Mouse (Mus musculus): ENCODE measurements around the gene Fubp3. TPM values are rescaled to one million over a fixed set of nuclear protein-coding genes. Genes with fewer than 3 reads are reported as not detected.

Fubp3 gene
- total and polyA plus RNA-seq, 2 experiments from 2014 or later = 19.3 to 28.4 TPM

DNA sequence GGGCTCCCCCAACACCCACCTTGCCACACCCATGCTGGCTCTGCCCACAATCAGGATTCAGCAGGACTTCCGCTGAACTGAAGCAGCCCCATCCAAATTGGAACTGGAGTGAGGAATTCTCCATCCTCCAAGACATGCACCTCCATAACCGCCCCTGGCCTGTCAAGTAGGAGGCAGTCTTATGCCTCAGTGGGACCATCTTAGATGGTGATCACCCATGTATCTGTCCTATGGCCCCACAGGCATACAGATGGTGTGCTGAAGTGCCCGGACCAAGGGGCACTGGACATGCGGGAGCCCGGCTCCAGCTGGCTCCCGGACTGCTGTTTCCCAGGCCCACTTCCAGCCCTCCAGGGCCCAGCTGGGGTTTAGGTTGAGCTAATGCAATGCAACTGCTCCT is 46.8 kb downstream of the Fubp3 start:
- DNase-seq (ENCODE audit: low spot score) = no peak
- H3K36me3 ChIP-seq (replicated peaks; ENCODE audit: control insufficient read depth, insufficient read depth, low read length) = peaks cover 28% of the 10 kb centered on the region
- 92% methylated on average over 6 of the region's 6 CpGs for WGBS
- no peaks in the 10 kb centered on the region for H3K4me1 ChIP-seq (ENCODE audit: control insufficient read depth, insufficient read depth)
- TF ChIP-seq EP300 (IDR thresholded peaks at IDR 0.05; ENCODE audit: low read depth) = no peak
- no peak for TF ChIP-seq CTCF (IDR thresholded peaks at IDR 0.05; ENCODE audit: low read depth)
- H3K27ac ChIP-seq (ENCODE audit: low read depth) = no peak overlapping the region
- H3K27me3 ChIP-seq (ENCODE audit: control insufficient read depth, insufficient read depth, low read length) = no peaks in the 10 kb centered on the region
- no peak overlapping the region for H3K4me2 ChIP-seq (ENCODE audit: low read depth, low read length)
- no peaks in the 10 kb centered on the region for H3K9me3 ChIP-seq (replicated peaks; ENCODE audit: control insufficient read depth, low read length)
- no peak overlapping the region for H3K4me3 ChIP-seq (ENCODE audit: low read depth, low read length)
- no peak for ATAC-seq (ENCODE audit: insufficient read depth, low read depth)
- H3K9ac ChIP-seq (replicated peaks; ENCODE audit: low read depth, low read length) = no peak overlapping the region

DNA sequence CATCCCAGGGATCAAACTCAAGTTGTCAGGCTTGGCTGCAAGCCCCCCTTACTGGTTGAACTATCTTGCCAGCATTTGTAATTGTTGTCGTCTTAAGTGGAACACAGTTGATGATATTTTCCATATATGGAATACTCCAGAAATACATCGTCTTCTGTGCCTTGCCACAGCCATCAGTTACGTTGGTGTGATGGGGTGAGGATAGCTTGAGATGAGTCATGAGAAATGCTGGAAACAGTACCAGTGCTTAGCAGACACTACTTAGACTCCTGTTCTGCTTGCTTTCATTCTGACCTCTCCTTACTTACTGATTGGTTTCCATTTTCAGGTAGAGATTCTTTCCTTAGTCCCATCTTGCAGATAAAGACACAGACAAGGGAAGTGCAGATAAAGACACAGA is 61.1 kb downstream of the Fubp3 start:
- WGBS = 25% methylated on average over 3 of the region's 3 CpGs
- H3K9me3 ChIP-seq (replicated peaks; ENCODE audit: control insufficient read depth, low read length) = no peaks in the 10 kb centered on the region
- H3K27ac ChIP-seq (ENCODE audit: low read depth) = no peak overlapping the region
- H3K4me3 ChIP-seq (ENCODE audit: low read depth, low read length) = no peak overlapping the region
- H3K27me3 ChIP-seq (ENCODE audit: control insufficient read depth, insufficient read depth, low read length) = peaks cover 83% of the 10 kb centered on the region
- no peak for ATAC-seq (ENCODE audit: insufficient read depth, low read depth)
- DNase-seq (ENCODE audit: low spot score) = no peak
- H3K36me3 ChIP-seq (replicated peaks; ENCODE audit: control insufficient read depth, insufficient read depth, low read length) = no peaks in the 10 kb centered on the region
- no peaks in the 10 kb centered on the region for H3K4me1 ChIP-seq (ENCODE audit: control insufficient read depth, insufficient read depth)
- H3K4me2 ChIP-seq (ENCODE audit: low read depth, low read length) = no peak overlapping the region
- no peak overlapping the region for H3K9ac ChIP-seq (replicated peaks; ENCODE audit: low read depth, low read length)
- no peak for TF ChIP-seq EP300 (IDR thresholded peaks at IDR 0.05; ENCODE audit: low read depth)
- no peak for TF ChIP-seq CTCF (IDR thresholded peaks at IDR 0.05; ENCODE audit: low read depth)

DNA sequence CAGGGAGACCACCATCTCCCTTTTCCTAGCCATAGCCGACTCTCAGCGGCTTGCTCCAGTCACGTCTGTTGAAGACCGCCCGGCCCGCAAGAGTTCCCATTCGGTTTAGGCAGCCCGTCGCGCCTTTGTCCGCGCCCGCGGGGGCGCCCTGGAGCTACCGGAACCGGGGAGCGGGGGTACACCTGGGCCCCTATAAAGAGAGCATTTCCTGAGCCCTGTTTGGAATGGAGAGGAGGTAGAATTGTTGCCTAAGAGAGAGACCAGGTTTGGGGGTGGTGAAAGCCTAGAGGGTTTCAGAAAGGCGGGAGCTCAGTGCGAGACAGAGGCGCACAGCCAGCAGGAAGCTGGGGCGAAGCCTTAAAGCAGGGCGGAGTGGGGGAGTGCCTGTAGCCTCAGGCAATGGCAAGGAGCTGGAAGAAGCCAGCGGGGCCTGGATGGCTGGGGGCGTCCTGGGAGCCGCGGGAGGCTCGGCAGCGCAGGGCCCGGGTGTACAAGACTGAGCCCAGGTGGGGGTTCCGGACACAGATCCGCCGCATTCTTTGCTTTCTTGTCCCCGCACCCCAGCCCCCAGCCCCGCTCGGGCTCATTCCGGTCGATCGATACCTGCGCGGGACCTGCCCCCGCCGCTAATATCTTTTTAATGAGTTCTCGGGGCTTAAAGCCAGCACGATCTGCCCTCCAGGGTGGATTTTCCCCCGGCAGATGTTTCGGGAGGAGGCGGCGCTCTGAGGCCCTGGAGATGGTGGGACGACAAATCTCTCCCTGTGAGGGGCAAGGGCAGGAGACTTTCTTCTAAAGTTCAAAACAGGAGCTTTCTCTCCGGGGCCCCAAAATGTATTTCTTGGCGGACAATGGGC is 63.1 kb downstream of the Fubp3 start:
- Histone ChIP-seq H3K36me3 (replicated peaks; ENCODE audit: control insufficient read depth, insufficient read depth, low read length) (no peaks in the 10 kb centered on the region), H3K9me3 (replicated peaks; ENCODE audit: control insufficient read depth, low read length) (no peaks in the 10 kb centered on the region), H3K27ac (ENCODE audit: low read depth) (no peak overlapping the region), H3K27me3 (ENCODE audit: control insufficient read depth, insufficient read depth, low read length) (peaks cover 97% of the 10 kb centered on the region), H3K9ac (replicated peaks; ENCODE audit: low read depth, low read length) (no peak overlapping the region), H3K4me2 (ENCODE audit: low read depth, low read length) (peak overlapping the region; percentile 14; the same call in 1 of the 2 replicates), H3K4me1 (ENCODE audit: control insufficient read depth, insufficient read depth) (no peaks in the 10 kb centered on the region), H3K4me3 (ENCODE audit: low read depth, low read length) (peak overlapping the region; percentile 17)
- ATAC-seq (ENCODE audit: insufficient read depth, low read depth) = no peak
- WGBS = under 1% methylated on average over 49 of the region's 52 CpGs
- DNase-seq (ENCODE audit: low spot score) = no peak
- TF ChIP-seq EP300 (IDR thresholded peaks at IDR 0.05; ENCODE audit: low read depth) (no peak), CTCF (IDR thresholded peaks at IDR 0.05; ENCODE audit: low read depth) (no peak)

DNA sequence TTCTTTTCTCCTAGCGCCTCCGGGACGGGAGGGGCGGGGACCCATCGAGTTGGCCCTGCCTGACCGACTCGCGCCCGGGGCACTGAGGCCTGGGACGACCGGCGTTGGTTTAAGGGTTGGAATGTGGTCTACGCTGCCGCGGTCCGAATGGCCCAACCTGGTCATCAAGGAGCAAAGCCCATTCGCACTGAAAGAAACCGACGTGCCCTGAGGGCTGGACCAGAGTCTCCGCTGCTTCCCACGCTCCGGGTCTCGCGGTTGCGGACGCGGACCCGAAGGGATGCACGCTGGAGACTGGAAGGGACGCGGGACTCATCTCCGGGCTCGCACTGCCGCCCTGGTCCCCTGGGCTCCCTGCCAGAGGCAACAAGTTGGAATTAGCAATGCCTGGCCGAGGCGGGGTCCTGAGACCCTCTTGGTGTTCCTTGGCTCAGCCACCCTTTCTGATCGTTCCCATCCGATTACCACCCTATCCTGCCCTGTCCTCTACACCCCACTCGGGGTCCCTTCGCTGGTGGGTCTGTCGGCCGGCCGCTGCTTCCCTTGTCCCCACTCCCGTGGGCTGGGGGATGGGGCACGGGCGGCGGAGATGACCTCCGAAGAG is 63.8 kb downstream of the Fubp3 start:
- no peak for ATAC-seq (ENCODE audit: insufficient read depth, low read depth)
- Histone ChIP-seq H3K9ac (replicated peaks; ENCODE audit: low read depth, low read length) (no peak overlapping the region), H3K4me1 (ENCODE audit: control insufficient read depth, insufficient read depth) (0 out of 2 replicates have a peak, but pooled peaks cover 4% of the 10 kb centered on the region), H3K36me3 (replicated peaks; ENCODE audit: control insufficient read depth, insufficient read depth, low read length) (no peaks in the 10 kb centered on the region), H3K4me2 (ENCODE audit: low read depth, low read length) (peak overlapping the region; percentile 14; the same call in 1 of the 2 replicates), H3K27ac (ENCODE audit: low read depth) (no peak overlapping the region), H3K27me3 (ENCODE audit: control insufficient read depth, insufficient read depth, low read length) (peaks cover 99% of the 10 kb centered on the region), H3K4me3 (ENCODE audit: low read depth, low read length) (peak overlapping the region; percentile 17), H3K9me3 (replicated peaks; ENCODE audit: control insufficient read depth, low read length) (no peaks in the 10 kb centered on the region)
- WGBS = 1% methylated on average over 46 of the region's 48 CpGs
- TF ChIP-seq CTCF (IDR thresholded peaks at IDR 0.05; ENCODE audit: low read depth) = no peak
- no peak for TF ChIP-seq EP300 (IDR thresholded peaks at IDR 0.05; ENCODE audit: low read depth)
- DNase-seq (ENCODE audit: low spot score) = no peak

DNA sequence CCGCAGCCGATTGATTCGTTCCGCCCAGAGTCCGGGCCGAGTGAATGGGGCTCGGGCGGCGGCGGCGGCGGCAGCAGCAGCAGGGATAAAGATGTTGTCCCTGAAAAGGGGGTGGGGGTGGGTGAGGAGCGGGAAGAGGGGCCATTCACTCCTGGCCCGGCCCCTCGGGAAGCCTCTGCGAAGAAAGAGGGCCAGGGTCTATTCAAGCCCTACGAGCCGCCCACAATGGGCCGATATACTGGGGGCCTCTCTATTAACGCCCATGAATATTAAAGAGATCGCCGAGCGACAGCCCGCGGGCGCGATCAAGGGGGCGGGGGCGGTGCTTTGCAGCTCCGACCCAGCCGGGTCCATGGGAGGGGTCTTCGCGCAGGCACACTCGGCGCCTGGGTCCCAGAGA is 64.3 kb downstream of the Fubp3 start:
- Histone ChIP-seq H3K4me3 (ENCODE audit: low read depth, low read length) (peak overlapping the region; percentile 17; the same call in 1 of the 2 replicates), H3K9ac (replicated peaks; ENCODE audit: low read depth, low read length) (no peak overlapping the region), H3K4me1 (ENCODE audit: control insufficient read depth, insufficient read depth) (0 out of 2 replicates have a peak, but pooled peaks cover 4% of the 10 kb centered on the region), H3K36me3 (replicated peaks; ENCODE audit: control insufficient read depth, insufficient read depth, low read length) (no peaks in the 10 kb centered on the region), H3K4me2 (ENCODE audit: low read depth, low read length) (no peak overlapping the region), H3K27ac (ENCODE audit: low read depth) (no peak overlapping the region), H3K9me3 (replicated peaks; ENCODE audit: control insufficient read depth, low read length) (no peaks in the 10 kb centered on the region), H3K27me3 (ENCODE audit: control insufficient read depth, insufficient read depth, low read length) (peaks cover 100% of the 10 kb centered on the region)
- ATAC-seq (ENCODE audit: insufficient read depth, low read depth) = no peak
- TF ChIP-seq CTCF (IDR thresholded peaks at IDR 0.05; ENCODE audit: low read depth) (no peak), EP300 (IDR thresholded peaks at IDR 0.05; ENCODE audit: low read depth) (no peak)
- WGBS = 3% methylated on average over 34 of the region's 35 CpGs
- DNase-seq (ENCODE audit: low spot score) = no peak
